Mouse (Mus musculus) cerebral cortex, adult 2 months (tissue): Measurements from ENCODE around the gene Cep128.

Source experiments
- WGBS: fragments of 180-500 bp; shearing (Covaris S2); methylation state at CpG from one replicate; pipeline ENCODE4 v1.1.7; 2018; 5-methylcytosine and 5-hydroxymethylcytosine counted together

The Cep128 gene

GRCm38 (mm10) chr12:90954740-90955473 is 429.3 kb downstream of the Cep128 start:
- 27% methylated on average over 7 of the region's 7 CpGs for WGBS
